Mouse (Mus musculus) CH12.LX (cell line): Measurements from ENCODE around the gene 4930563M21Rik. TPM values are rescaled to one million over a fixed set of nuclear protein-coding genes. Genes with fewer than 3 reads are reported as not detected.

Source experiments
- DNase-seq: peaks from one replicate; pipeline ENCODE4 v3.0.0-alpha.2; 2013; ENCODE audit errors: extremely low read depth
- H3K27ac ChIP-seq: 2 replicates; pipeline ENCODE4 v1.5.1; 2012; ENCODE audit warnings: low read depth, mild to moderate bottlenecking, control low read depth, moderate library complexity; ENCODE audit not compliant: insufficient read depth
- H3K27me3 ChIP-seq: replicated peaks from 2 replicates; pipeline ENCODE3; 2012; ENCODE audit warnings: inconsistent platforms
- H3K36me3 ChIP-seq, 2 experiments: replicated peaks in 1 of 2; 2 replicates each; pipeline versions ENCODE3 to v1.6.1; 2012; ENCODE audit warnings: inconsistent platforms in 1 of 2, low read length in 1 of 2, mild to moderate bottlenecking in 1 of 2, mixed read lengths in 1 of 2, moderate library complexity in 1 of 2; ENCODE audit not compliant: control insufficient read depth in 1 of 2, insufficient read depth in 1 of 2
- H3K4me1 ChIP-seq, 2 experiments: 2 replicates each; pipeline ENCODE4 v1.6.1; 2012; ENCODE audit warnings: inconsistent platforms in 1 of 2, moderate library complexity in 1 of 2; ENCODE audit not compliant: insufficient read depth in 2 of 2, control insufficient read depth in 1 of 2
- H3K4me2 ChIP-seq: 2 replicates; pipeline ENCODE4 v1.6.1; 2012; ENCODE audit warnings: low read depth, mild to moderate bottlenecking, control low read depth; ENCODE audit not compliant: poor library complexity, insufficient read depth, severe bottlenecking
- H3K4me3 ChIP-seq, 3 experiments: fragments of 150-350 bp in 1 of 3; sonication (generic) in 1 of 3; replicated peaks in 1 of 3; 2 replicates each; pipeline versions ENCODE3 to v1.5.1; 2011 to 2012; ENCODE audit warnings: low read depth in 2 of 3, low read length in 2 of 3, mild to moderate bottlenecking in 2 of 3, moderate library complexity in 2 of 3, control low read depth in 1 of 3, improper control_type of control experiment in 1 of 3, inconsistent platforms in 1 of 3, mixed read lengths in 1 of 3; ENCODE audit not compliant: poor library complexity in 1 of 3
- H3K79me2 ChIP-seq: replicated peaks from 2 replicates; pipeline ENCODE4 v1.6.1; 2012; ENCODE audit warnings: mild to moderate bottlenecking, moderate library complexity; ENCODE audit not compliant: control insufficient read depth, poor library complexity, insufficient read depth, severe bottlenecking; ENCODE audit errors: extremely low read depth
- H3K9ac ChIP-seq: 2 replicates; pipeline ENCODE4 v1.6.1; 2012; ENCODE audit warnings: low read depth, mild to moderate bottlenecking, control low read depth, moderate library complexity; ENCODE audit not compliant: insufficient read depth
- H3K9me3 ChIP-seq: replicated peaks from 2 replicates; pipeline ENCODE3; 2012; ENCODE audit warnings: low read length, inconsistent platforms, mixed read lengths
- BHLHE40 ChIP-seq: IDR thresholded peaks from 2 replicates; pipeline ENCODE4 v1.6.1; 2011; ENCODE audit warnings: mild to moderate bottlenecking, low read depth, low read length, improper control_type of control experiment
- CHD2 ChIP-seq: IDR thresholded peaks from 2 replicates; pipeline ENCODE4 v1.6.1; 2011; ENCODE audit warnings: low read length, improper control_type of control experiment
- CTCF ChIP-seq, 2 experiments: IDR thresholded peaks in 1 of 2; conservative IDR thresholded peaks in 1 of 2; 2 replicates each; pipeline ENCODE4 v1.5.1; 2011 to 2012; ENCODE audit warnings: low read depth in 2 of 2, low read length in 2 of 2, improper control_type of control experiment in 1 of 2, inconsistent platforms in 1 of 2, mild to moderate bottlenecking in 1 of 2, moderate library complexity in 1 of 2
- ELF1 ChIP-seq: IDR thresholded peaks from 2 replicates; pipeline ENCODE4 v1.6.1; 2014; ENCODE audit warnings: low read depth, mild to moderate bottlenecking, inconsistent platforms, low read length, improper control_type of control experiment
- EP300 ChIP-seq: IDR thresholded peaks from 2 replicates; pipeline ENCODE4 v1.6.1; 2011; ENCODE audit warnings: low read length, improper control_type of control experiment
- ETS1 ChIP-seq: conservative IDR thresholded peaks from 2 replicates; pipeline ENCODE4 v1.6.1; 2012; ENCODE audit warnings: low read depth, mild to moderate bottlenecking, inconsistent platforms, low read length, improper control_type of control experiment, moderate library complexity
- HCFC1 ChIP-seq: IDR thresholded peaks from 2 replicates; pipeline ENCODE4 v1.6.1; 2012; ENCODE audit warnings: low read depth, mild to moderate bottlenecking, inconsistent platforms, low read length, improper control_type of control experiment
- IRF4 ChIP-seq: IDR thresholded peaks from 2 replicates; pipeline ENCODE4 v1.6.1; 2014; ENCODE audit warnings: low read depth, mild to moderate bottlenecking, inconsistent platforms, low read length, improper control_type of control experiment
- JUN ChIP-seq: IDR thresholded peaks from 2 replicates; pipeline ENCODE4 v1.6.1; 2011; ENCODE audit warnings: low read depth, mild to moderate bottlenecking, low read length, improper control_type of control experiment, moderate library complexity; ENCODE audit not compliant: insufficient read depth
- MAFK ChIP-seq: IDR thresholded peaks from 2 replicates; pipeline ENCODE4 v1.6.1; 2011; ENCODE audit warnings: low read length, improper control_type of control experiment; ENCODE audit not compliant: insufficient replicate concordance
- MAX ChIP-seq: IDR thresholded peaks from 2 replicates; pipeline ENCODE4 v1.6.1; 2011; ENCODE audit warnings: low read length, improper control_type of control experiment
- MAZ ChIP-seq: IDR thresholded peaks from 2 replicates; pipeline ENCODE4 v1.6.1; 2012; ENCODE audit warnings: low read depth, mild to moderate bottlenecking, inconsistent platforms, low read length, improper control_type of control experiment, moderate library complexity
- MEF2A ChIP-seq: IDR thresholded peaks from 2 replicates; pipeline ENCODE4 v1.6.1; 2014; ENCODE audit warnings: low read depth, mild to moderate bottlenecking, inconsistent platforms, low read length, improper control_type of control experiment, borderline replicate concordance
- MXI1 ChIP-seq: IDR thresholded peaks from 2 replicates; pipeline ENCODE4 v1.6.1; 2011; ENCODE audit warnings: mild to moderate bottlenecking, low read depth, low read length, improper control_type of control experiment
- NELFE ChIP-seq: IDR thresholded peaks from 2 replicates; pipeline ENCODE4 v1.6.1; 2011; ENCODE audit warnings: low read depth, low read length, improper control_type of control experiment
- NRF1 ChIP-seq: IDR thresholded peaks from 2 replicates; pipeline ENCODE4 v1.6.1; 2014; ENCODE audit warnings: low read depth, mild to moderate bottlenecking, inconsistent platforms, low read length, improper control_type of control experiment, moderate library complexity
- PAX5 ChIP-seq: IDR thresholded peaks from 2 replicates; pipeline ENCODE4 v1.6.1; 2012; ENCODE audit warnings: low read length, inconsistent platforms, mixed read lengths
- POLR2A ChIP-seq: IDR thresholded peaks from 2 replicates; pipeline ENCODE4 v1.6.1; 2011; ENCODE audit warnings: low read depth, mild to moderate bottlenecking, improper control_type of control experiment, low read length
- RCOR1 ChIP-seq: conservative IDR thresholded peaks from 2 replicates; pipeline ENCODE4 v1.6.1; 2012; ENCODE audit warnings: low read depth, mild to moderate bottlenecking, inconsistent platforms, low read length, improper control_type of control experiment
- SIN3A ChIP-seq: IDR thresholded peaks from 2 replicates; pipeline ENCODE4 v1.6.1; 2012; ENCODE audit warnings: low read length, improper control_type of control experiment, inconsistent platforms
- TBP ChIP-seq: conservative IDR thresholded peaks from 2 replicates; pipeline ENCODE4 v1.6.1; 2011; ENCODE audit warnings: low read depth, low read length, improper control_type of control experiment
- TCF12 ChIP-seq: IDR thresholded peaks from 2 replicates; pipeline ENCODE4 v1.6.1; 2014; ENCODE audit warnings: low read depth, mild to moderate bottlenecking, inconsistent platforms, low read length, improper control_type of control experiment
- UBTF ChIP-seq: IDR thresholded peaks from 2 replicates; pipeline ENCODE4 v1.6.1; 2012; ENCODE audit warnings: low read depth, mild to moderate bottlenecking, inconsistent platforms, low read length, improper control_type of control experiment, moderate library complexity
- ZKSCAN1 ChIP-seq: IDR thresholded peaks from 2 replicates; pipeline ENCODE4 v1.6.1; 2012; ENCODE audit warnings: low read depth, inconsistent platforms, low read length, improper control_type of control experiment, borderline replicate concordance
- ZMIZ1 ChIP-seq: IDR thresholded peaks from 2 replicates; pipeline ENCODE4 v1.6.1; 2012; ENCODE audit warnings: low read depth, mild to moderate bottlenecking, inconsistent platforms, low read length, improper control_type of control experiment
- ZNF384 ChIP-seq: IDR thresholded peaks from 2 replicates; pipeline ENCODE4 v1.6.1; 2012; ENCODE audit warnings: low read depth, low read length, improper control_type of control experiment, inconsistent platforms
- dilution Hi-C: fragments of 300-500 bp; cut with MboI; formaldehyde crosslinking; loops from 2 replicates; pipeline ENCODE4 v1.14.3; 2020; ENCODE audit warnings: low sequenced_read_pairs; ENCODE audit not compliant: extremely low pct_unique_long_range_greater_than_20kb, extremely low pct_ligation_motif_present
- in situ Hi-C: fragments of 300-500 bp; cut with MboI; formaldehyde crosslinking; loops from 3 replicates; pipeline ENCODE4 v1.14.3; 2019; ENCODE audit warnings: low sequenced_read_pairs, low pct_ligation_motif_present, low pct_unique_long_range_greater_than_20kb, mixed read lengths
- polyA plus RNA-seq: library from polyadenylated mRNA; unstranded; fragments of >175 nt; gene quantifications from 2 replicates; pipeline ENCODE4 v1.2.1, GENCODE M21; 2012; ENCODE audit warnings: low read depth; ENCODE audit not compliant: insufficient read length
- total RNA-seq, 2 experiments: library from RNA; depleted of rRNA; stranded (reverse); fragments of 300-350 nt in 1 of 2; fragments of >200 nt in 1 of 2; gene quantifications; 2 replicates each; pipeline ENCODE4 v1.2.3; 2012 to 2014

4930563M21Rik gene
- total and polyA plus RNA-seq, 3 experiments, result not detected

DNA sequence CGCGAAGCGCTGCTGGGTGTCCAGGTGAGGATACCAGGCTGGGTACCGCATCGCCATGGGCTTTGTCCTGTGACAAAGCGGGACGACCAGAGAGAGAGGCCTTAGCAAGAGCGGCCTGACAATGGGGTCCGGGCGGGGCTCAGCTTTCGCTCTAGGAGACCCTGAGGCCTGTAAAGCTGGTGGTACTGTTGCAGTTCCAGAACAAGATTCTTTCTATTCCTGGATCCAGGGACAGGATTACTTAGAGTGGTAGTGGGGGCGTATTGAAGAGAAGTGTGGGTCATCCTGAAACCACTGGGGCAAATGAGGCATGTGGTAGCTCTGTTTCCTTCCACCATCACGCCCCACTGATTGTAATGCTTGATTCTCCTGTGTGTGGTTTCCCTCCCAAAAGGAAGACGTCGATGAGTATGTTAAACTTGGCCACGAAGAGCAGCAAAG lies 31.9 kb upstream of the 4930563M21Rik start:
- DNase-seq, result peak; percentile 56
- H3K4me2 ChIP-seq, result peak overlapping the region; percentile 58; the same call in 1 of the 2 replicates
- H3K9ac ChIP-seq, result peak overlapping the region; percentile 58
- H3K9me3 ChIP-seq, result no peaks in the 10 kb centered on the region
- peaks cover 3% of the 10 kb centered on the region for H3K27me3 ChIP-seq
- peaks cover 4 to 18% of the 10 kb centered on the region in 2 experiments; a peak in 3 of 4 replicates for H3K4me1 ChIP-seq
- H3K27ac ChIP-seq, result peak overlapping the region; percentile 57
- H3K79me2 ChIP-seq, result no peaks in the 10 kb centered on the region
- dilution Hi-C loops (no loop called here), in situ Hi-C loops (no loop called here)
- peaks cover 8 to 21% of the 10 kb centered on the region in 2 experiments for H3K36me3 ChIP-seq
- TF ChIP-seq ETS1 (no peak; the same call in 1 of the 2 replicates), EP300 (0 out of 2 replicates have a peak, but pooled peaks have one; percentile 30), PAX5 (no peak), MAX (peak; percentile 48; the same call in 1 of the 2 replicates), TBP (no peak), ELF1 (no peak), JUN (no peak), ZNF384 (no peak), HCFC1 (no peak), IRF4 (peak; percentile 44; the same call in 1 of the 2 replicates), SIN3A (peak; percentile 51; the same call in 1 of the 2 replicates)
- peak overlapping the region; percentile 50 to 77 (median 71) for H3K4me3 ChIP-seq

DNA sequence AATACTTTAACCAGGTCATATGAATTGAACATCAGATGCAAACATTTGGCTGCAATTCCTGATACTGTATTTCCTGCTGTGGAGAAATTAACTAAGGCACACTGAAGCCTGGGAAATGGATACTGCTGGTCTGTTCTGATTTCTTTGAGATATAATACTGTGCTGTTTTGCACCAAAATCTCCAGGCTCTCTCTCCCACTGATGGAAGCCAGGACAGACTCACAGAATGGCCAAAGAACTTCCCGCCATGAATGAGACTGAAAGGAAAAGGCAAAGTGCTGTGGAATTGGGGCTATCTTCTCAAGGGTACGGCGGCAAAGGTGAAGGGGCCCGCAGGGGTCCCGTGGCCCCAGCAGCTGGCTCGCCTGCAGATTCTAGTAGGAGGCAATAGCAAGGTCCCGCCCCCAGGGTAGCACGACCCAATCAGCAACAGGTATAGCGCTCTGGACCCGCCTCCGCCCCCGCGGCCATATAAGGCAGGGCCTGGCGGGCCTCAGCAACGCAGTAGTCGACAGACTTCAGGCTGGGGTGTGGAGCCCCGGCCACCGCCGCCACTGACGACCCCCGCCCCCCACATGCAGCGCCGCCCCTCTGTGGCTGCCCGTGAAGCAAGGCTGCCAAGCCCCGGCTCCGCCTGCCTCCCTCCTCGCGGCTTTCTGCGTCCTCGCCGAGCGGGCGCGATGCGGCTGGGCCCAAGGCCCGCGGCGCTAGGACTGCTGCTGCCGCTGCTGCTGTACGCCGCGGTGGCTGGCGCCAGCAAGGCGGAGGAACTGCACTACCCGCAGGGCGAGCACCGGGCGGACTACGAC lies 31.2 kb upstream of the 4930563M21Rik start, which contains the start of gene Rcn2:
TSS of gene Rcn2 (plus strand) at position 474 of the 809 bp plus-strand sequence.
- in situ Hi-C loops, result no loop called here

More for the DNA sequence above, 31.2 kb upstream of the 4930563M21Rik start, which contains the start of gene Rcn2:
- Histone ChIP-seq H3K36me3 (peaks cover 8 to 21% of the 10 kb centered on the region in 2 experiments), H3K79me2 (no peaks in the 10 kb centered on the region), H3K4me2 (peak within 1 kb of the TSS; percentile 58), H3K27me3 (peaks cover 9% of the 10 kb centered on the region), H3K9ac (peak within 1 kb of the TSS; percentile 58), H3K9me3 (no peaks in the 10 kb centered on the region), H3K27ac (peak within 1 kb of the TSS; percentile 57)
- dilution Hi-C loops, result no loop called here
- peak; percentile 93 for DNase-seq
- TF ChIP-seq EP300 (no peak), ZNF384 (no peak), CHD2 (peak; percentile 42; the same call in 1 of the 2 replicates), ZKSCAN1 (no peak), MAFK (no peak), HCFC1 (0 out of 2 replicates have a peak, but pooled peaks have one; percentile 13), TCF12 (peak; percentile 66; the same call in 1 of the 2 replicates), ELF1 (peak; percentile 12; the same call in 1 of the 2 replicates), TBP (peak; percentile 95), NELFE (peak; percentile 84), BHLHE40 (no peak), CTCF (conservative IDR thresholded peaks at IDR 0.05 in 1 of 2, IDR thresholded peaks at IDR 0.05 in 1 of 2; ENCODE audit: low read depth in 2 of 2, low read length in 2 of 2) (peak in 1 of 2 experiments; percentile 10; a peak in 1 of 4 replicates), ETS1 (no peak), MXI1 (peak; percentile 21), MEF2A (peak; percentile 37; the same call in 1 of the 2 replicates), MAZ (no peak), UBTF (peak; percentile 94; the same call in 1 of the 2 replicates), ZMIZ1 (peak; percentile 95), RCOR1 (no peak), POLR2A (peak; percentile 97), NRF1 (0 out of 2 replicates have a peak, but pooled peaks have one; percentile 5)
- TF ChIP-seq, all 38 proteins: peak for 13
- Histone ChIP-seq H3K4me1 (peaks cover 4 to 18% of the 10 kb centered on the region in 2 experiments; a peak in 3 of 4 replicates), H3K4me3 (peak within 1 kb of the TSS; percentile 50 to 77 (median 71))
